Mouse (Mus musculus): ENCODE measurements at regions not wholly inside any gene's neighbourhood (a gene's known extent, or its start where the extent isn't known, plus 50 kb on each side); places are given as distances from the start of the nearest gene placed in this dataset.

GRCm38 (mm10) chr6:51211418-51211817, 221.1 kb upstream of the Nfe2l3 start:
- TF ChIP-seq CTCF (IDR thresholded peaks at IDR 0.05; ENCODE audit: insufficient read depth, low read length) (no peak), POLR2A (IDR thresholded peaks at IDR 0.05; ENCODE audit: borderline replicate concordance, extremely low read depth, low read depth, low read length) (no peak)

Data from lung, adult 2 months (tissue).